Mouse (Mus musculus) frontal cortex, postnatal 10 days (tissue): ENCODE data around the gene Olfr392.

Experiments used
- DNase-seq, 2 experiments: peaks; one replicate each; pipeline ENCODE4 v3.0.0; 2022; ENCODE audit warnings: low spot score in 2 of 2, mixed read lengths in 1 of 2

Olfr392 gene

DNA sequence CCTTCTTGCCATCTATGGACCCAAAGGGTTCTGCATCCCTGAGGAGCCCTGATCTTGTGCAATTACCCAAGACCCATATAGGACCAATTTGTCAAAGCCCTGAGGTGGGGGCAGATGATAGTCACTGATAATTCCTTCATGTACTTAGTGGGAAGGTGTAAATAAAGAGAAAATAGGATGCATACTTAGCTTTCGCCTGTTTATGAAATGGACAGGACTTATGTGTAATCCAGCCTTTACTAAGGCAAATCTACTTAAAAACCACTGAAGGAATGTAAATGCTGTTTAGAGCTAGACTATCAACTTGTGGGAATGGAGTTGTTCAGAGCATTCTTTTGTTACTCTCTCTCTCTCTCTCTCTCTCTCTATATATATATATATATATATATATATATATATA, at the start of gene Olfr392:
Olfr392 (minus strand) TSS at position 101 of the 400 bp plus-strand sequence.
- DNase-seq = no peak

DNA sequence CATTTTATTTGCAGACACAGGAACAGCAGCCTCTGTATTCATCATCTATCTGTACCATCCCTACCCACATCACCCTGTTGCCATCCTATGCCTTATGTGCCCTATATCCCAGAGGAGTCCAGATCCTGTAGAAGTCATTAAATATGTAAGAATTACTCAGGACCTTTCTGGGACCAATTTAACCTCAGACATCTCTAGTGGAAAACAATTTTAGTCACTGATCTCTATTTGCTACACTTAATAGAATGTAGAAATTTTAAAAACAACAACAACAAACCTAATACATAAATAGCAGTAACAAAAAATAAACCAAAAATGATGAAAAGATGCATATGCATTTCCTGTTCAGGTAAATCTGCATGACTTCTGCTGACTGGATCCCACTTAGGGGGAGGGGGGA, 34.5 kb upstream of the Olfr392 start, which contains the start of gene Olfr393:
Olfr393 (minus strand) TSS at position 101 of the 400 bp plus-strand sequence.
- no peak for DNase-seq

DNA sequence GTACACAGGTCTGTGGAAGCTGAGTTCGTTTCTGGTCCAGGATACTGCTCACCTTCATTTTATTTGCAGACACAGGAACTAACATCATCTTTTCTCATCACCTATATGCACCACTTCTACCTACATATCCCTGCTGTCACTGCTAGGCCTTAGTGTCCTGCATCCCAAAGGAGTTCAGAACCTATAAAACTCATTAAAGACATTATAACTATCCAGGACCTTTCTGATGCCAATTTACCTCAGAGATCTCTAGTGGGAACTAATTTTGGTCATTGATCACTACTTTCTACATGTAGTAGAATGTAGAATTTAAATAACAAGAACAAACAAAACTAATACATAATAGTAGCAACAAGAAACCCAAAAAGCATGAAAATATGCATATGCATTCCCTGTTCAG, 13.9 kb downstream of the Olfr392 start, which contains the start of gene Olfr391-ps:
Olfr391-ps (minus strand) TSS at position 101 of the 400 bp plus-strand sequence.
- no peak for DNase-seq

GRCm38 (mm10) chr11:73782664-73783063, 34.2 kb downstream of the Olfr392 start, which contains the start of gene Olfr390:
Olfr390 (plus strand) TSS chr11:73782964.
- DNase-seq = no peak

DNA sequence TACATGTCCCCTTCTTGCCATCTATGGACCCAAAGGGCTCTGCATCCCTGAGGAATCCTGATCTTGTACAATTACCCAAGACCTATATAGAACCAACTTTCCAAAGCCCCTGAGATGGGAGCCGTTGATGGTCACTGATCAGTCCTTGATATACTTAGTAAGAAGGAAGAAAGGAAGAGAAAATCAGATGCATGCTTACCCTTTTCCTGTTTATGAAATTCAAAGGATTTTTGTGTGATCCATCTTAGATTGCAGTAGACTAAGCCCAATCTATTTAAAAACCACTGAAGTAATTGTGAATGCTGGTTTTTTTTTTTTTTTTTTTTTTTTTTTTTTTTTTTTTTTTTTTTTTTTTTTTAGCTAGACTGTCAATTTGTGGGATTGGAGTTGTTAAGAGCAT, 36.2 kb downstream of the Olfr392 start, which contains the start of gene Olfr389:
Olfr389 (minus strand) TSS at position 101 of the 400 bp plus-strand sequence.
- no peak for DNase-seq
